Mouse (Mus musculus) gastrocnemius, postnatal 25 days (tissue): Measurements from ENCODE around the gene Per2. TPM values are rescaled to one million over a fixed set of nuclear protein-coding genes. Genes with fewer than 3 reads are reported as not detected.
"Not testable (repeated sequence)": the region's sequence is repeated elsewhere in the genome, so short reads cannot be mapped to it uniquely, and the experiment has no call there.

ENCODE experiments used
- DNase-seq: peaks from one replicate; pipeline ENCODE4 v3.0.0; 2022
- long read RNA-seq, 2 experiments: library from polyadenylated mRNA; stranded (forward); transcript quantifications; one replicate each; pipeline ENCODE4 v2.0.0; 2021
- total RNA-seq, 2 experiments: library from RNA; stranded (reverse); gene quantifications; 1 replicate in 1 of 2; 2 replicates in 1 of 2; pipeline ENCODE4 v1.2.3; 2021

Per2 gene
- total RNA-seq = 1 to 10 TPM in 1 of 2 experiments, under 1 TPM in 1; 0.97 to 7.1 TPM
- long read RNA-seq, experiment 1 = 0 reads
- long read RNA-seq, experiment 2, full-length matches to known transcripts = 1 of 4 reads
- long read RNA-seq, experiment 2, partial matches to known transcripts = 1 of 4 reads
- long read RNA-seq, experiment 2, other reads (novel, unspliced or antisense) = 2 of 4 reads

- peak; percentile 98 for DNase-seq
These were observed at the start of gene Per2 for GRCm38 (mm10) chr1:91459059-91459809. TSS of gene Per2 (minus strand) at chr1:91459324.

- DNase-seq = no peak
These were observed 45.5 kb upstream of the Per2 start for GRCm38 (mm10) chr1:91504615-91505014.

GRCm38 (mm10) chr1:91498579-91498978 is 39.5 kb upstream of the Per2 start:
- no peak for DNase-seq

- no peak for DNase-seq
These were observed 36.2 kb upstream of the Per2 start for GRCm38 (mm10) chr1:91495321-91495720.

GRCm38 (mm10) chr1:91494457-91495140 is 35.5 kb upstream of the Per2 start, which contains the start of gene Traf3ip1:
TSS of gene Traf3ip1 (plus strand) at chr1:91494647.
- DNase-seq = peak; percentile 93

GRCm38 (mm10) chr1:91493938-91494337 is 34.8 kb upstream of the Per2 start:
- DNase-seq = no peak

GRCm38 (mm10) chr1:91492740-91493139 is 33.6 kb upstream of the Per2 start:
- DNase-seq = no peak

- no peak for DNase-seq
These were observed 31.2 kb upstream of the Per2 start for GRCm38 (mm10) chr1:91490322-91490721.

GRCm38 (mm10) chr1:91486165-91486564 is 27.0 kb upstream of the Per2 start:
- DNase-seq = no peak

- DNase-seq = no peak
These were observed 26.3 kb upstream of the Per2 start for GRCm38 (mm10) chr1:91485422-91485821.

GRCm38 (mm10) chr1:91484011-91484346 is 24.9 kb upstream of the Per2 start:
- no peak for DNase-seq

GRCm38 (mm10) chr1:91483304-91484010 is 24.3 kb upstream of the Per2 start:
- peak; percentile 69 for DNase-seq

- DNase-seq = no peak
These were observed 23.6 kb upstream of the Per2 start for GRCm38 (mm10) chr1:91482616-91483211.

- DNase-seq = no peak
These were observed 19.8 kb upstream of the Per2 start for GRCm38 (mm10) chr1:91478958-91479357.

- DNase-seq = not testable (repeated sequence)
These were observed 19.0 kb upstream of the Per2 start for GRCm38 (mm10) chr1:91478145-91478544.

- no peak for DNase-seq
These were observed 10.8 kb upstream of the Per2 start for GRCm38 (mm10) chr1:91469888-91470419.

- DNase-seq = no peak
These were observed 7.1 kb upstream of the Per2 start for GRCm38 (mm10) chr1:91466186-91466585.

GRCm38 (mm10) chr1:91465244-91465643 is 6.1 kb upstream of the Per2 start:
- no peak for DNase-seq

GRCm38 (mm10) chr1:91464436-91464835 is 5.3 kb upstream of the Per2 start:
- no peak for DNase-seq

- no peak for DNase-seq
These were observed 4.3 kb upstream of the Per2 start for GRCm38 (mm10) chr1:91463336-91463995.

- DNase-seq = no peak
These were observed 1.4 kb upstream of the Per2 start for GRCm38 (mm10) chr1:91460564-91460963.
